Mouse (Mus musculus) ovary, adult 18-20 months (tissue): Measurements from ENCODE around the gene D930020B18Rik.

ENCODE experiments used
- DNase-seq: peaks from one replicate; pipeline ENCODE4 v3.0.0; 2022; ENCODE audit warnings: low spot score, mixed read lengths

Gene D930020B18Rik

DNA sequence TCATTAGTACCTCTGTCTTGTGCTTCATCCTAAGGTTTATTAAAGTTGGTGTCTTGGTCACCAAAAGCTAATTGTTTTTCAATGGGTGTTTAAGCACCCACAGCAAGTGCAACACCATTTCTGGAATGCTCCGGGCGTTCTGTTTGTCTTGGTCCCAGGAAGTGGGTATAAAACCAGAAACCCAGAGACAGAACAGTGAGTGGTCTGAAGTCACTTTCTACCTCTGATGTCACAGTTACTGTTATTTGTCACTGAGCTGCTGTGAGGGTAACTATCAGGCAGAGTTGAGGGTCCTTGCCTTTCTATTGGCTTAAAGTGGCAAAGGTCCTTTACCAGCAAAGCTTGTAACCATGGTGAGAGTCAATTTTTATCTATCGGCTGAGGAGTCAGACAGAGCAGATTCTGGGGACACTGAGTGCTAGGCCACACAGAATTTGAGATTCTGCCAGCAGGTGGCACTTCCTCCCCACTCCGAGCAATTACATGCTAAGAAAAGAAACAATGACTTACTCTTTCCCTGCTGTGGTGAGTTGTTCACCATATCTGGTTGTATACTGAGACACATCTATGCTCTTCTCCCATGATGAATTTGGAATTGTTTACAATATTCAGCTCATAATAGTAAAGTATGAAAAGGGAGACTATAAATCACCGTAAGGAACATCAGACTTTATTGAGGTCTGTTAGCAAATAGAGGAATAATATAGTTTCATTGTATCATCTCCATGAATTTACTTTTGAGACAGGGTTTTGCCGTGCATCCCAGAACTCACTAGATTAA is 1.0 kb upstream of the D930020B18Rik start:
- no peak for DNase-seq

DNA sequence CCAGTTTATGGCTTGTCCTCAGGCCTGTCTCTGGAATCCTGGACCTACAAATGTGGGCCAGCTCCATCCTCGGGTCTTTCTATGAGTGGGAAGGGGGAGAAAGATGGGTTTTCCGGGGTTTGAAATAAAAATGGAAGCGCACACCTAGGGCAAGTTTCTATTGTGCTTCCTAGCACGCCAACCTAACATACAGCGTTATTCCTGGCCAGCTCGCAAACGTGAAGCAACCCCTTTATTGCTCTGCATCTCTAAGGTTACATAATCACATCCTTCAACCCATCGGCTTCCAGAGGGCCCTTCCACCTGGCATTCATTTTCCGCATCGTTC is 480 bp upstream of the D930020B18Rik start:
- DNase-seq, result no peak

DNA sequence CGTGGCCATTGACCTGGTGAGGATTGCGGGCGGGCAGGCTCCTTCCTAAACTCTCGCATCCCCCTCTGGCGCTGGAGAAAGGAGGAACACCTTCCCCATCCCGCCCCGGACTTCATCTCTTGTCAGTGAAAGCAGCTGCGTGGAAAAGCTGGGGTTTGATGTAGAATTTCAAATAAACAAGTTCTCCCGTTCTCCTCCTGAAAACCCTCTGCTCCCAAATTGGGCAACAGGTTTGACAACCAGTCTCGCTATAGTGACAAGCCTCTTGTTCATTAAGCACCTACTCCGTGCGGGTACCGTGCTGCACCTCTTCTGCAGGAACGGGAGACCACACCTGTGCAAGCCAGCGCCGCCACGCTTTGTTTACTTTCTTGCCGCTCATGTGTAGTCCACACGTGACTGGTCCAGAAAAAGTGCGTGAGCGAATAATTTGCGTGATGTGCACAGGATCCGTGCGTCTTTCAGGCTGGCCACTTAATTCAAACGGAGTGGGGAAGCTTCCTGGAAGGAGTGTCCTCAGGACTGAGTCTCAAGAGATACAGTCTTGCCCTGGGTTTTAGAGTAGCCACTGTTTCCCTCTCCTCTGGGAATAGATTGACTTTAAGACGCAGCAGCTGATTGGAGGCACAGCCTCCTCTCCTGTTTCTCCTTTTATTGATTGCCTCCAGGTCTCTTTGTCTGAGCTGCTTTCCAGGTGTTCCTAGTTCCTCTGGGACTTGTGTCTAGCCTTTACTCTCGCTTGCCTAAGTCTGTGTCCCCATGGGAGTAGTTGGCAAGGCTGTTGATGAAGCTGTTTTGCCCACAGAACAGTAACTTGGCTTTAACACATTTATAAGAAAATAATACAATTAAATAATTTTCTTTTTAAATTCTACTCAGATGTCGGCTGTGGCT is 913 bp downstream of the D930020B18Rik start:
- DNase-seq, result no peak

DNA sequence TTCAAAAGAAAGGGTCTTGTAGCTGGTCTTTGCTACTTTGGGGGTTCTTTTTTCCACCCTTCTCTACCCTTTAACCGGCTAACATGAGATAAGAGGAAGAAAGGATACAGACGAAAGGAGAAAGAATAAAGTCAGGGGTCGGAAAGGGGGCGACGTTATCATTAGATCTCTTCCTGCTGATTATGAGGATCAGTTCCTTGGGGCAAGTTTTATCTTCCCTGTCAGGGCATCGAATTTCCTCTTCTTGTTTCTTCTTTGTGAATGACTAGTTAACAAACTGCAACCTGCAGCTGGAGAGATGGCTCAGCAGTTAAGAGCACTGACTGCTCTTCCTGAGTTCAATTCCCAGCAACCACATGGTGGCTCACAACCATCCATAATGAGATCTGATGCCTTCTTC is 4.9 kb downstream of the D930020B18Rik start:
- DNase-seq, result no peak

DNA sequence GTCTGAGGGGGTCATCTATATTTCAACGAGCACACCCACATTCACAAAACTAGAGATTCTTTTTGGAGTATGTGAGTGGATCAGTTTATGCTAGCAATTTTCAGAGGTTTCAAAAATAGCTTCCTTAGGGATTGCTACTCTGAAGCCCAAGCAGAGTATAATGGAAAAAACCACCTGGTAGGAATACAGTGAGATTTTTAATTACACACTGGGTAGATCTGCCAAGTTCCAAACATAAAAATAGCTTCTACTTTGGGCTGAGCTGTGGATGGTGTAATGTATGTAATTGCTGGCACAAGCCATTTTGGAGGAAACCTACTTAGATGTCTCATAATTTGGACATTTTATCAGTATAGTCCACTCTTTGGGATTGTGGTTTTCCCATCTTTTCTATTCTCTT is 11.7 kb downstream of the D930020B18Rik start:
- no peak for DNase-seq

DNA sequence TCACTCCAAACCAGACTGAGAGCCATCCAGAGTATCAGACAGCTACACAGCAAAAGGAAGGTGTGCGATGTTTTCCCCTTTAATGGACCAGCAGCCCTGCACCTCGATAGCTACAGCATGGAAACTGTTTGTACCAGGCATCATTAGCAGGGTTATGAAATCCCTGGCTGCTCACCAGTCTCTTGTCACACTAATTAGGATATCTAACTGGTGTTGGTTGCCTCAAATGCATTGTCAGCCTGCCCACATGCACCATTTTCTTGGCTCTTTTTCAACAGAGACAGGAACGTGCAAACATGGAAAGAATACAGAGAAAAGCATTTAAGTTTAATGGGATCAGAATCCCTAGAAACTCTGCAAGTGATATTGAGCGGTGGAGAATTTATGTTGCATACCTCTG is 14.5 kb downstream of the D930020B18Rik start:
- no peak for DNase-seq

DNA sequence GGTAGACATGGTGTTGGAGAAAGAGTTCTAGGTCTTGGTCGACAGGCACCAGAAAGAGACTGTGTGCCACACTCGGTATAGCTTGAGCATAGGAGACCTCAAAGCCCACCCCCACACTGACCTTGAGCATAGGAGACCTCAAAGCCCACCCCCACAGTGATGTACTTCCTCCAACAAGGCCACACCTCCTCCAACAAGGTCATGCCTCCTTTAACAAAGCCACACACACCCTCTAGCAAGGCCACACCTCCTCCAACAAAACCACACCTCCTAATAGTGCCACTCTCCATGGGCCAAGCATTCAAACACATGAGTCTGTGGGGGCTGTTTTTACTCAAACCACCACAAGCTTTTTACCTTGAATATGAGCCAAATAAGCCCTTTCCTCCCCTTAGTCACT is 21.3 kb downstream of the D930020B18Rik start:
- DNase-seq, result no peak

DNA sequence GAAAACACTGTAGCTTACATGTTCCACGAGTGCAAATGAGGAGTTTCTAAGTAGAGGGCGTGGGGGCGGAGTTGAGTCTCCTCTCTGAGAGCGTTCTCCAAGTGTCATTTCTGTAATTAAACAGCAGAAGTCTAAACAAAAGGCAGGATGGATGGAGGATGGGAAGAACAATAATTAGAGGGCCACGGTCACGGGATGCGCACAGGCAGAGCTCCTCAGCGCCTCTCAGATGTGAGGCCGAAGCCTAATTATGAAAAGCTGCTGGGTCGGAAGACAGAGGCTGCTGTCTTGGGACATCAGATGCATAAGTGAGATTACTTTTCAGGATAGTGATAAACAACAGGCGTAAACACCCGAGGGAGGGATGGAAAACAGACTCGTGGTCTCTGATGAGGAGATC is 22.2 kb downstream of the D930020B18Rik start:
- DNase-seq, result no peak

DNA sequence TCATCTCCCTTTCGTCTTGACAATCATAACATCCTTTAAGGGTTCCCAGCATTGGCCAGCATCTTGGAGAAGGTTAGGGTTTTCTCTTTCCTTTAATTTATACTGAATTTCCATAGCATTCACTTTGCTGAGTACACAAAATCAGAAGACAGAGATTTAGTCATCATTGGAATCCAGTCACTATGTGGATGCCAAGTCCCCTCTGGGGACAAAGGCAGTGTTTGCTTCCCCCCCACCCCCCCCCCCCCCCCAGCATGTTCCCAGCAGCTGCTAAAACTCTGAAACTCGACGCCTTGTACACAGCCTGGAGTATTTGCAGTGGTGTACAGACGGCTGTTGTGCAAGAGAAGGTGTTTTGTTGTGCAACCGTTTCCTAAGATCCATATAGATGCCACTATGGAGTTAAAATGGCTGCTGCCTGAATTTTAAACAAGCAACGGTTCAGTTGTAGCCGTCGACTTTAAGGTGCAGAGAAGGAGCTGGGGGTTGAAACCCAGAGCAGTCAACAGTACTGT is 24.3 kb downstream of the D930020B18Rik start:
- DNase-seq, result no peak

DNA sequence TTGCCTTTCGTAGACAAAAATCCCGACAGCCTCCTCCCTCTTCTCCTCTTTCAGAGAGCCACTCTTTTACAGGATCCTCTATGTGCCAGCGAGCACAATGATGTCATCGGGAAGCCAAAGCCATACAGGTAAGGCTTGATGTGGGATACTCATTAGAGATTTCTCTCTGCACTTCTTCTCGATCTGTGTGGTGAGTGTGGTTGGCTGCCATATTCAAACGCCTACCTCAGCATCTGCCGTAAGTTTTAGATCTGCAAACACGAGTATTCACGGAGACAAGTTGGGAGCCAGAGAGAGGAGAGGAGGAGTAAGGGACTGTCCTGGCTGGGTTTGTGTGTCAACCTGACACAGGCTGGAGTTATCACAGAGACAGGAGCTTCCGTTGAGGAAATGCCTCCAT is 27.7 kb downstream of the D930020B18Rik start:
- no peak for DNase-seq

DNA sequence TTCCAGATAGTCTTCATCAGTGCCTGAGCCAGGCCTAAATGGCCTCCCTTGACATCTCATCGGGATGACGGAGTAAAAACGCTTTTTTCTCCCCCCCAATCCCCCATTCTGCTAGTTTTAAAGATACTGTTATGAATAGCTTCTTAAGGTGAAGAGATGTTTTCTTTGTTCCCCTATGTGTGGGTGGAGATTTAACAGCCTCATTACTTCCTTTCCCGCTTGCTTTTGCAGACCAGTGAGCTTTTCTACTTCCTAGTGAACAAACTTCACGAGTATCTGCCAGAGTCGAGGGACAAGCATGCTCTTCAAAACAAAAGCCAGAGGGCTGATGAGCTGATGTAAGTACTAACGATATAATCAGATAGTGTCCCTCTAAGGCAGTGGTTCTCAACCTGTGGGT is 35.6 kb downstream of the D930020B18Rik start:
- DNase-seq, result no peak

DNA sequence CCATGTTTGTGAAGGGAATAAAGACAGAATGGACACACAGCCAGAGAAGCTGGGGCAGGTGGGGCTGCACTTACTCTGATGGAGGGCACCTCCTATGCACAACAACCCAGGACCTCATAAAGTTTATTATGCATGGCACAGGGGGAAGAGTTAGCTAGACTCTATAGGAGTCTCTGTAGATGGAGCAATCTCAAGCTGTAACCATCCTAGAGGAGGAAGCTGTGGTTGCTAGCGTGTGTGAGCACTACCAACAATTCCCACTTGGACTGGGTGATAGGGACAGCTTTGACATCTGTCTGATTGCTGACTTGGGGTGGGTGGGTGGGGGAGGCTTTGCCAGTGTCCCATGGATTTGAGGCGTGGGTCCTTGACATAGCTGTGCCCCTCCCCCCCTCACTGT is 39.5 kb downstream of the D930020B18Rik start:
- DNase-seq, result no peak

DNA sequence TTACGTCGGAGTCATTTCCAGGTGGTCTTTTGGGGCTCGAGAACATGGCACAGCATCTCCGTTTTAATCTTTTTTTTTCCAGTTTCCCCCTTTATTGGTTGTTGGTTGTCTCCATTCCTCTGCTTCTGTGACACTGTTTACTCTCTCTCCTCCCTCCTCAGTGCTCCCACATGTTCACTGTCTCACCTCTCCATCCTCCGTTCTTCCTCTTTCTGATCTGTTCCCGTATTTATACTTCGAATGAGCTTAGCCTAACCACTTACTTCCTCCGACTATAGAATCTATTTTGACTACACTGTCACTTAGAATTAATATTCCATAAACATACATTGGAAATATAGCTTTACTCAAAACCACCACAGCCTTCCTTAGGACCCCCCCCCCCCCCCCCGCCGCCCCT is 41.2 kb downstream of the D930020B18Rik start:
- DNase-seq, result no peak

DNA sequence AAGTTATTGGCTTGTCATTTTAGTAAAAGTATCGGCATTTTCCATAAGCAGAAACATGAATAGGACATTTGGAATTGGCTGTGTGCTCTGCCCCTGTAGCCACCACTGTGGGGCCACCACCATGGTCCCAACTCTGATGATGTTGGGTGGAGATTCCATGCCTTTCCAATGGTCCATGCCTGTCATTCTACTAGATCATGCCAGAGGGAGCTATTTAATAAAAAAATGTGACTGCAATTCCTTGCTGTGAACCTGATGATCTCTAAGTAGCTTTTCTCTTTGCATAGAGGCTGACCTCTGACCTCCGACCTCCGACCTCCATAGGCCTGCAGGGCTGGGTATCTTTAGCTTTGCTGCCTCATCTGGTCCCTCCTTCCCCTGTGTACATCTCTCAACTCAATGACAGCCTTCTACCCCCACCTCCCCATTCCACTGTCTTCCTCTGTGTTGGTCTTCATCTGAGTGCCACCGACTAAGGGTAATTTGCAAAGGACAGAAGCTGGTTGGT is 44.8 kb downstream of the D930020B18Rik start:
- no peak for DNase-seq

DNA sequence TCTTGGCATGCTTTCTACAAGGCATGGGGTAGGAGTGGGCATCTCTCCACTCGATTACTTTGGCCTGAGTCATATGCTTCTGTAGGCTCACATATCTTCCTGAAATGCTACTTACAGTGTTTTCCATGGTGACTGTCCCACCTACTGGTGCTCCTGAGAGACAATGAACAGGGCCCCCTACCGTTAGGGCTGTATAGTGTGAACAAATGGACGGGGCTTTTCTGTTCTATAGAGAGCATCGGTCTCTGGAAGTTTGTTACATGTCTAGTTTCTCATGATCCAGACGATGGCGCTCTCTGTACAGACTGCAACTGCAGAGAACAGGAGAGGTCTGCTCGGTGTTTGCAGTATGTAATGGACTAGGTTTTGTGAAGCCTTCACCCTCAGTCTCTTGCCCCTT is 46.1 kb downstream of the D930020B18Rik start:
- no peak for DNase-seq

DNA sequence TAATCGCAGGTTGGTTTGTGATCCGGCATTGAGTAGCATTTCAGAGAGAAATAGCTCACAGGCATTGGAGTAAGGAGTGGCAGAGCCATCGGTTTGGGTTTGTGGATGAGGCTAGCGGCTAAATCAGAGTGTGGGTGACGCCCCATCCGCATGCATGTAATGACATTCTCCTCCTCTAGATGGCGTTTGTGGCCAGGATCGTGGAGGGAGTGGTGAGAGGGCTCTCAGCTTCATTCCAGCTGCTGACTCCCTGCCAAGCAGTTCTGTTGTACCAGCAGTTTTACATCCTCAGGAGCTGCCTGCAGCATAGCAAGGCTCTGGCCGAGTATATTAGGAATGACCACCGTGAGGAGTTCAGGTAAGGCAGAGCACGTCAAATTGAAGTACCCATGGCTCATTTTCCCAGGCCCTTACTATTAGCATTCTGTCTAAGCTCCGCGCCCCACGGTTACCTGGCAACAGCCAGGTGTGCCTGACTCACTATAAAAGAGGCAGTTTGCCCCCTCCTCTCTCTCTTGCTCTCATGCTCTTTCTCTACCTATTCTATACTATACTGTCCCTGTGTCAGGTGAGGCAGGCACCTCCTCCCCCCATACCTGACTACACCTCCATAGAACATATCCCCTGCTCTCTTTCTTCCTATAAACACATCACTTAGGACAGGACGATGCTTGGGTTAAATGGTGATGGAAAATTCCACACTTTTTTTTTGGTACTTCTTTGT is 48.4 kb downstream of the D930020B18Rik start:
- peak; percentile 47 for DNase-seq

DNA sequence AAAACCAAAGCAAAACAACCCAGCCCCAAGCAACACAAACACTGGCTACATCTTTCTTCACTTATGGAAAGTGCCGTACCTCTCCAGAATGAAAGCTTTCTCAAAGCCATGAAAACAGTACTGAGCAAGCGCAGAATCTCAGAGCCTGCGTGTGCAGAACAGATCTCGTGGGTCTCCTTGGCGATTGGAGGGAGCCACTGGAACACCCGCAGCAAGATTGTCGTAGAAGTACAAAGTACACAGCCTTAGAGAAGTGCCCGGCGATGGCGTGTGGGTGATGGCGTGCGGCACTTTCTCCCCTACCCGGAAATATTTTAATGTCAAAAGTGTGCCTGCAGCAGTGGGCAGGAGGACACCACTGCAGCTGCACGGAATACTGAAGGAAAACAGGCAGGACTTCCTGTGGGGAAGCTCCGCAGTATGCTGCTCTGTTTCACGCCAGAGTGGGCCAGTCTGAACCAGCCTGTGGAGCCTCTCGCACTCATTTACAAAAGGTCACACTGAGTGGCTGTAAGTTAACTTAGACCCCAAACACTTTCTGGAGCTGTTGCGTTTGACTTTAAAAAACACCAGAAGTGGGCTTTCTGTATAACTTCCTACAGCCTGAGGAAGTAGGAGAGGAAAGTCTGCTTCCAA is 51.7 kb downstream of the D930020B18Rik start:
- DNase-seq, result no peak

DNA sequence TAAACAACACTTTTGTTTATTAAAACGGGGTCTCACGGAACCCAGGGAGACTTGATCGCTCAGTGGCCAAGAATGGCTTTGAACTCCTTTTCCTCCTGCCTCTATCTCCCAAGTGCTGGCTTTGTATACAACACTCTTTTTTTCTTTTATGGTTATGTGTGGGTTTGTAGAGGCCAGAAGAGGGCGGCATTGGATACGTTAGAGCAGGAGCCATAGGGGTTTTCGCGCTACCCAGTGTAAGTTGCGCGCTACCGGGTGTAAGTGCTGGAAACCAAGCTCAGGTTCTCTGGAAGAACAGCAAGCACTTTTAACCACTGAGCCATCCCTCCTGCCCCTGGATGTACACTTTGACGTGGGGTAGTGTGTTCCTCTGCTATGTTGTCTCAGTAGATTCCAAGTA is 53.2 kb downstream of the D930020B18Rik start:
- DNase-seq, result no peak

DNA sequence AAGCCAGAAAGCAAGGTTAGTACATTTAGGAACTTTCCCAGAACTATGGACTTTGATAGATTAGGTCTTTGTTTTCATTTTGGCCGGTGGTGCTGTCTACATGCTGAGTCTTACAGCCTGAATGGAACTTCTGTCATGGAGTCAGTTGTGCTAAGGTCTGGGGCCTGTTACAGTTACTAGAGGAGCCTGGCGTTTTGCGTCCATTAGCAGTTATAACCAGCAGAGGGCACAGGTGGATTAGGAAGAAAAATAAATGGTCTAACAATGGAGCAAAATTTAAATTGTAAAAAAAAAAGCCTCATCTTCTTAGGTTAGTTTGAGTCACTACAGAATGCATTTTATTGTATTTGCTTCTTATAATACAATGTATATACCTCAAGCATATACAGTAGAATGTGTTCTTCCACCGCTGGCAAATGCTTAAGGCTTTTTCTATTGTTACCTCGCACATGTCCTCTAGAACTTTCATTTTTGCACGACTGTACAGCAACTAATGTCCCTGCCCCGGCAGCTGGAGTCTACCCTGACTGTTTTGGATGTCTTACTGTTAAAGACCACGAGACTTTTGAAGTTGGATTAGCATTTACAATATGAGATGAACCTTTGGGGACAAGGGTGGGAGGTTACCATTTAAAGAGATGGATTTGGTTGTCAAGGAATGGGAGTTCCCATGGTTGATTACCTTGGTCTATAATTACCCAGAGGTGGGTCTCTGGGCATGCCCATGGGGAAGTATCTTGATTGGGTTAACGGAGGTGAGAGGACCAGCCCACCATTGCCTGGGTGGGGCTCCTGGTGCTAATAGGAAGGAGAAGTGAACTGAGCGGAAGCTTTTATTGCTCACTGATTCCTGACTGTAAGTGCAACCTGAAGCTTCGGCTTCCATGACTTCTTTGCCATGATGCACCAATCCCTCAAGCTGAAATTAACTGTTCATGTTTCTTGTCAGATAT is 60.2 kb downstream of the D930020B18Rik start:
- no peak for DNase-seq

DNA sequence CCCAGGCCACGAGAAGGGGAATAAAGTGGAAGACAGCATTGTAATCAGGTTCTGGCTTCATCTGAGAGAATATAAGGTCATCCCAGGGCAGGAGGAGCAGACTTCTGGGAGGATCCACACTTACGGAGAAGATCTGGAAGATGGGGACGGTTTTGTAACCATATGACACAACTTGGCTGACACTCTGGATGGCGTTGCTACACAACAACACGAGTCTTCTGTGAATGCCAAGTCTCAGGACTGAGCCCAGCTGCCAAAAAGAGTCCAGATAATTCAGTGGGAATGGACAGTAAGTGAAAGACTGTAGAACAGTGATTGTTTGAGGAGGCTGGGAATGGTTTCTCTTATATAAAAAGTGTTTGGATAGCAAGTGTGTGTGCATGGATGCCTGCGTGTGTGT is 62.2 kb downstream of the D930020B18Rik start:
- DNase-seq, result peak; percentile 15

DNA sequence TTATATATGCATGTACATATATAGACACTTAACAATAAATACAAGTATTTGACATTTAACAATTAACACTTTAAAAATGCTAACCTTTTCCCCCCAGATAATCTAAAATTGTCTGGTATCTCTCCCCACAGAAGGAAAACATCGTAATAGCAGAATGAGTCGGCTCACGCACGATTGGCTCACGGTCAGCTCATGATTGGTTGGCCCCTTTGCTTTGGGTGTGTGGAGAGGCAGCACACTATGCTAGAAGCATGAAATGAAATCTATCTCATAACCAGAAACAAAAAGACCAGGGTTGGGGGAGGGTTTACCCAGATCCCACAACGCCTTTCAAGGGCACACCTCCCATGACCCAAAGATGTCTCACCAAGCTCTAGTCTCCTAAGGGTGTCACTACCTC is 63.5 kb downstream of the D930020B18Rik start:
- no peak for DNase-seq
